Mouse (Mus musculus): ENCODE measurements around the gene Asb4.

Asb4 gene

DNA sequence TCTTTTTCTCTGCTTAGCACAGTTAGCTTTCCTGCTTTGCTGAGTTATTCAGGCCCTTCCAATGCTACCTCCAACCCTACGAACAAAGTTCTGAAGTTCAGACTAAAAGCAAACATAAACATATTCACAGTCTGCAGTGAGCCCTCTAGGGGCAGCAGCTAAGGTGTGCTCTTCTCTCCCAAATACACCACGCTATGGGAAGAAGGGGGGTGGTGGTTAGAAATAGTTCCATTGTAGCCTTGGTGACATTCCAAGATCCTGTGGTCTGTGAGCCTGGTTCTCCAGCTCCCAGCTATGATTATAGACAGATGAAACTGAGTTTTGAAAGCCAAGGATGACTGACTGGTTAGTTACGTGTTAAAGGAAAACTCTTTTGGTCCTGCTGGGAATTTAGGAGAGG lies 13.6 kb downstream of the Asb4 start:
- DNase-seq: no peak

- peak; percentile 69 to 80 for DNase-seq
Measured at GRCm38 (mm10) chr6:5401394-5401793, 18.2 kb downstream of the Asb4 start.

DNA sequence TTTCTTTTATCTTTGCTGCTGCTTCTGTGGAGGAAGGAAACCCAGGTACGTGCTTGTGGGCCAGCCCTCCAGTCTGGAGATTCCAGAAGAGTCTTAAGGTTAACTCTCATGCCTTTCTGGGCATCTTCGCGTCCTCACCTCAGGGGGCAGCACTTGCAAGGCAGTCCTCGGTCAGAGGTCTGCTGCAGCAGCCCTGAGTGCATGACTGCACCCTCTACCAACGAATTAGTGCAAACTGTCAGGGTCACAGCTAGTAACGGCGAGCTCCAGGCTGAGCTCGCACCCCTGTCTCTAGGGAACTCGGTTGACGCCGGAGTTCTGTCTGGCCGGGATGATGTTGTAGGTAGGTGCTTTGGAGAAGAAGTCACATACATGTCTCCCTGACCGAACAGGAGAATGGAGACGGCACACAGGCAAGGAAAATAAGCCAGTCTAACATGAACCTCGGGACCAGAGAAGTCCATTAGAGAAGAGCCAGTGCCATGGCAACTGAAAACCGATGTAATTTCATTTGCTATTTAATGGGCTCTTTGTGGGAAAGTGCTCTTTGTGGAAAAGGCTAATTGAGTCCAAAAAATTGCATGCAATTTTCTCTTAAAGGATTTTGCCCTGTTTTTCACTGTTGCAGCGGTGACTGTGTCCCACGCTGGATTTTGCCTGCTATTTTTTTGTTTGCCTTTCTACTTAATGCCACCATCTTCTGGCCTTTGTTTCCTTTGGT lies 20.1 kb downstream of the Asb4 start:
- DNase-seq: peak; percentile 18 to 44

- DNase-seq: no peak
Measured at GRCm38 (mm10) chr6:5404016-5404415, 20.8 kb downstream of the Asb4 start.

DNA sequence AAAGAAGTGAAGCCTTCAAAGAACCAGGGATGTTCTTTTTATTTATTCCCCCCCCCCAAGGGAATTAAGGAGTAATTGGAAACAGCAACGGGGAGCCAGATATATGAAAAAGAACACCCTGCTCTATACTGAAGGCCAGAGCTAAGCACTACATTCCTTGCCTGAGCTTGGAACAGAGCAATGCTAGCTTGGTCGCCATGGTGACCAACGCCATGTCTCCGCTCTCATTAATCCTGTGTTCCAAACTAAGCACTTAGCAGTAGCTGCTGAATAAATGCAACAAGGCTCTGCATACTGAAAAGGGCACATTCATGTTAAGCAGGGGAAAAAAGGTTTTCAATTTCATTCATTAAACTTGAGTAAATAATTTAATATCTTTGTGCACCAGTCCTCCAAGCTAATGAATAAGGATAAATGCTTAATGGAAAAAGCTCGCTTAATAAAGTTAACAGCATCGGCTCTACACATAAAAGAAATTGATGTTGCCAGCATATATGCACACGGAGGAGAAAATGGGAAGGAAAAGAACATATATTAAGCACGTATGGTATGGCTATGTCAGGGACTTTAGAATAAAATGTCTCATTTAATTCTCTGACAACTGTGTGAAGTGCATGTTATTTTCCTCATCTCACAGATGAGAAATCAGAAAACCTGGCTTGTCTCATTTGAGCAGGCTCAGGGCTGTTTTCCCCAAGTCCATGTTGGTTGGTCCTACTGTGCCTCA lies 25.4 kb downstream of the Asb4 start:
- peak in 1 of 2 experiments; percentile 11 for DNase-seq

GRCm38 (mm10) chr6:5409676-5410075 lies 26.5 kb downstream of the Asb4 start:
- DNase-seq: no peak

DNA sequence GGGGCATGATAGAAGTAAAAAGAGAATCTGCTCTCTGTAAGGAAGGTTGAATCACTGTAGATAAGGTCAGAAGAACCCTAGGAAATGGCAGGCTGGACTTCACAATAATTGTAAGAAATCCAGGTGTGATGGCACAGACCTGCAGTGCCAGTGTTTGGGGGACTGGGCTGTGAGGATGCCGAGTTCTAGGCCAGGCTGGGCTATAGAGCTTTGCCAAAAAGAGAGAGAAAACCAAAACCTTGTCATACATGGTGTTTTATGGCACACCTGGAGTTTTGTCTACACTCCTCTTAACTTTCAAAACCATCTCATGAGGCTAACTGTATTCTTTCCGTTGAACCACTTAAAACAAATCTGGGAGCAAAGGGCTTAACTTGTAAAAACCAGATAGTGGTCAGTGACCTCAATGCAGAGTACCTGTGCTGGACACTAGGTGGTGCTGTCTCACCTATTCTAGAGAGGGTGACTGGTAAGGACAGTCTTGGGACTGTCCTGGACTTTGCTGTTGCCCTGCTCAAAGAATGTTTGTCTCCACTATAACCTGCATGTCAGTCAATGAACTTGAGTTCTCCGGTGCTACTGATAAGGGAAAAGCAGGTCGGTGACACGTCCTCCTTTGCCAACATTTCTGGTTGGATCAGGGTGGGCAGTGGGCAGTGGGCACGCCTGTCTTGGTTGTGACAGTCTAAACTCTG lies 27.7 kb downstream of the Asb4 start:
- peak; percentile 82 to 89 for DNase-seq

DNA sequence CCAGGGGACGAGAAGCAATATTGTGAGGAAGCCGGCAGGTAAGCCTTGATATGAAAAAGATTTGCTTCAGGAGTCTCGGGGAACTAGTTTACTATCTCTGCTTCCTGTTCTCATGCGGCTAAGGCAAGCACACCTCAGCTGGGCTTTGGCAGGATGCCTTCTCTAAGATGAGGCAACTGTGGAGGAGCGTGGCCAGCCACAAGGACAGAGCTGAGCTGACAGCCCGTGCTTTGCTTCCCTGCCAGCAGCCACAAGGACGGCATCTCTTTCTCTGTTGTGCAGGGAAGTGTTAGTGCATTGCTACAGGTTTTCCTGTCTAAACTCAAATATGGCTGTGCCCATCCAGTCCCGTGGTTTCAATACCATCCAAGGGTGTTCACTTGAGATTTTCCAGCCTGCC lies 30.1 kb downstream of the Asb4 start:
- peak; percentile 34 to 46 for DNase-seq

GRCm38 (mm10) chr6:5421442-5421841 lies 38.3 kb downstream of the Asb4 start:
- DNase-seq: no peak

DNA sequence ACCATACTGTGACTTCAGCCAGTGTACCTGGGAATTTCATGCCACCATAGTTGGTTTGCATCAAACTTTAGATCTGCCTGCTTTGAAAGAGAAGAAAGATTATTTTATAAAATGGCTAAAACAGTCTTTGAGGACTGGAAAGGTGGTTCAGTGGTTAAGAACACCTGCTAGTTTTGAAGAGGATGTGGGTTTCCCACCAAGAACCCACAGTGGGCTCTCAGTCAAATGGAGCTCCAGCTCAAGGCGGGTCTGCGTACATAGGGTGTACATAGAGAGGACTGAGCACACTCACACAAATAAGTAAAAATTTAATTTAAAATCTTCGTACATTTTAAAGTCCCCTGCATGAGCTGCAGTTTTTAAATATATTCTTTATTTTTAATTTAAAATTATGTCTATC lies 39.2 kb downstream of the Asb4 start:
- DNase-seq: no peak

GRCm38 (mm10) chr6:5423594-5423993 lies 40.4 kb downstream of the Asb4 start:
- no peak for DNase-seq

GRCm38 (mm10) chr6:5427033-5427432 lies 43.8 kb downstream of the Asb4 start:
- no peak for DNase-seq

GRCm38 (mm10) chr6:5429562-5429961 lies 46.4 kb downstream of the Asb4 start:
- DNase-seq: no peak

DNA sequence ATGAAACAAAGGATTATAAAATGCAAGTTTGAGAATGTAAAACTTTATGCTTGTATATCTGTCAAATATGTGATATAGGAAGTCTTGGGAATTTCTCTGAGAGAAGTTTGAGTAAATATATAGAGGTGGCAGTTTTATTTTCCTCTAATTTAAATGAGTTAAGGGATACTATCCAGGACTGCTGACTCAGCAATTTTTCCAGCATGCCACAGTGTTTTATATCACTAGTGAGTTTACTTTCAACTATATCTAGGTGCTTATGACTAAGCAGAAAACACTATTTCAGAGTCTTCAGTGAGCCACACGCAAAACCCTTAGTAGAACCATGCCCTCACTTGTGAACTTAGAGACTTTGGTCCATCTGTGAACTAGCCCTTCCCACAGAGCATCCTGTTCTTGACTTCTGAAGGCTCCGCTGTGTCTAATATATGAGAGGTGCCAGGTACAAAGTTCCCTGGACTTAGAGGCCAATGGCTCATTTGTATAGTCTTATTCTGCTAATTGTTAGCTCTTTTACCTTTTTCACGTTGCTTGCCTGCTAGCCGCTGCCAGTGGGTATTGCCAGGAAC lies 46.9 kb downstream of the Asb4 start:
- peak; percentile 34 to 69 for DNase-seq

DNA sequence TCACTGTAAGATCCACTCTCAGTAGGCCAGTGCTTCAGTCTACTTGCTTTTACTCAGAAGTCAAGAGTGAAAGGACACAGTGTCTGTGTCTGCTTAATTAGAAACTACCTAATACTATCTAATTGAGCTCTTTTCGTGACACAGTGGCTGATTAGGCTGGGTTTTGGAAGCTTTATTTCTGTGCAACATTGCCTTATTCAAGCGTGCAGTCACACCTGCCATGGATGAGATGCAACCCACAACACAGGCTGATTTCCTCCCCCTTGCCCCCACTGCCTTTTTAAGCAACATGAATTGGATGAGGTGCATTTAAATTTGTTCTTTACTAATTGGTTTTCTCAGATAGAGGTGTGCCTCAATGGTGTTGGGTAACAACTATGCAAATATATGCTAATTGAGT lies 50.7 kb downstream of the Asb4 start:
- DNase-seq: no peak

GRCm38 (mm10) chr6:5437757-5438156 lies 54.6 kb downstream of the Asb4 start:
- peak in 1 of 2 experiments; percentile 44 for DNase-seq

- DNase-seq: no peak
Measured at GRCm38 (mm10) chr6:5441221-5441620, 58.0 kb downstream of the Asb4 start.

- DNase-seq: peak; percentile 33 to 56
Measured at GRCm38 (mm10) chr6:5442316-5443085, 59.3 kb downstream of the Asb4 start.

DNA sequence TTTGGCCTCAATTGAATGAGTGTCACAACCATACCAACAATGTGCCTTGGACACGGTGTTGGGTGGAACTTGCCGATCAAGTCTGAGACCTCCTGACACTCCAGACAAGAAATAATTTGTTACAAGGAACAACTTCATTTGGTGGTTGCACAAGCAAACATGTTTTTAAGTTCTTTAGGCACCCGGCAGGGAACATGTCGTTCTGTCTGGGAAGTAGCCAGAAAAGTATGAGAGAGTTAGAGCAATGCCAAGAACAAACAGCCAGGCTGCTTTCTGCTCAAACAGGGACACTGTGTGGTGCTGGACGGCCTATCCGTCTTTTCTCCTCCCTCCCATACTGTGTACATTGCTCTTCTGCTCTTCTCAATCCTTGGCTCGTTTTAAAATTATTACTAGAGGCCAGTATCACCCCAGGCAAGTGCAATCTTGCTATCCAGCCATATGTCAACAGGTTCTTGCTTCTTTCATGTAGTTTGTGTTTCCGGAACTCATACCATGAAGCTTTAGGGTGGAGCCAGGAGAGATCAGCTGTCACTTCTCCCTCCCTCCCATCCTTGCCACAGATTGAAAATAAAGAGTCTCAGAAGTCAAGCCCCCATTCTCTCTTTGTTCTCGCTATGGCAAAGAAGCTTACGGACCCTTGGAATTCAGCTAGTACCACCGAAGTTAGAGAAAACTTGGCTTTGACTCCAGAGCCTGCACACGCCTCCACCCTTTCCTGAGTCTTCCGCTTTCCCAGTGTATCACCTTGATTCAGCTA lies 60.1 kb downstream of the Asb4 start:
- DNase-seq: peak; percentile 15 to 76

DNA sequence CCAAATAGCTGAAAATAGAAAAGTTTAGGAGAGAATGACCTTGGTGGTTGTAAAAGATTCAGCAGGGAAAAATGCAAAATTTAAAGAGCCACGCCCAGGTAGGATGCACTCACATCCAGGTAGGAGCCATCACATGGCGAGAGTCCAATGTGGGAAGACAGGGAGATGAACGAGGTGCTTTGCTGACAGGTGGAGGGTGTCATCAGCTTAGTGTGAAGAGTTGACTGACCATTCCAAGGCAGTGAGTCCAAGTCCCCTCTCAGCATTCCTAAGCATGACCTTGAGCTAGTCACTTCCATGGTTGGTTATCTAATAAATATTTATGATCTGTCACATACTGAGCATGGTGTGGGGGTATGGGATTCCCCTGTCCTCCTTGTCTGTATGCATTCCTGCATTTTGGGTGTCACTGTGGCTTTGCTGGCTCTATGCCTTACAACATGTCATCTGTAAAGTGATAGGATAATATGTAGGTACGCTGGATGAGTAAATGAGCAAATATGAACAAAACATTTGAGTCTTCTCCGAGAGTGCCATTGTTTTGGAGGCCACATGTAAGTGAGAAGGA lies 61.2 kb downstream of the Asb4 start:
- DNase-seq: no peak

DNA sequence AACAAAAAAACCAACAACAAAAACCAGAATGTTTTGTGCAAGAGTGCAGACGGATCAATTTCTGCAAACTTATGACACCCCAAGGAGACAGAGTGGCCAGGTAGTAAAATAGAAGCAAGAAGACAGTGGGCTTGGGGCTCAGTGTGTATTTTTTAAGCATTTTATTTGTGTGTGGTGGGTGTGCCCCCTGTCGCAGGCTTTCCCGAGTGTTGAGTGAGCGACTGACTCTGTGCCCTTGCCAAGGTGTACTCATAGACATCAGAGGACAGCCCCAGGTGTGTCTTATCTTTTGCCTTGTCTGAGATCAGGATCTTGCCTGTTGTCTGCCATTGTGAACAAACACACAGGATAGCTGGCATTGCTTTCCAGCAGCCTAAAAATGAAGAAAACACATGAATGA lies 63.8 kb downstream of the Asb4 start:
- DNase-seq: no peak

GRCm38 (mm10) chr6:5447546-5447945 lies 64.4 kb downstream of the Asb4 start:
- DNase-seq: no peak
